Mouse (Mus musculus) layer of hippocampus, postnatal 25 days (tissue): ENCODE measurements at regions not wholly inside any gene's neighbourhood (a gene's known extent, or its start where the extent isn't known, plus 50 kb on each side); places are given as distances from the start of the nearest gene placed in this dataset.
A peak's percentile ranks its signal among the peaks of the same experiment; 100 is the strongest.
"Not testable (repeated sequence)": the region's sequence is repeated elsewhere in the genome, so short reads cannot be mapped to it uniquely, and the experiment has no call there.

ENCODE experiments used
- DNase-seq, 2 experiments: peaks; one replicate each; pipeline ENCODE4 v3.0.0; 2022; ENCODE audit warnings: mixed read lengths in 2 of 2, low spot score in 1 of 2; ENCODE audit errors: extremely low spot score in 1 of 2

DNA sequence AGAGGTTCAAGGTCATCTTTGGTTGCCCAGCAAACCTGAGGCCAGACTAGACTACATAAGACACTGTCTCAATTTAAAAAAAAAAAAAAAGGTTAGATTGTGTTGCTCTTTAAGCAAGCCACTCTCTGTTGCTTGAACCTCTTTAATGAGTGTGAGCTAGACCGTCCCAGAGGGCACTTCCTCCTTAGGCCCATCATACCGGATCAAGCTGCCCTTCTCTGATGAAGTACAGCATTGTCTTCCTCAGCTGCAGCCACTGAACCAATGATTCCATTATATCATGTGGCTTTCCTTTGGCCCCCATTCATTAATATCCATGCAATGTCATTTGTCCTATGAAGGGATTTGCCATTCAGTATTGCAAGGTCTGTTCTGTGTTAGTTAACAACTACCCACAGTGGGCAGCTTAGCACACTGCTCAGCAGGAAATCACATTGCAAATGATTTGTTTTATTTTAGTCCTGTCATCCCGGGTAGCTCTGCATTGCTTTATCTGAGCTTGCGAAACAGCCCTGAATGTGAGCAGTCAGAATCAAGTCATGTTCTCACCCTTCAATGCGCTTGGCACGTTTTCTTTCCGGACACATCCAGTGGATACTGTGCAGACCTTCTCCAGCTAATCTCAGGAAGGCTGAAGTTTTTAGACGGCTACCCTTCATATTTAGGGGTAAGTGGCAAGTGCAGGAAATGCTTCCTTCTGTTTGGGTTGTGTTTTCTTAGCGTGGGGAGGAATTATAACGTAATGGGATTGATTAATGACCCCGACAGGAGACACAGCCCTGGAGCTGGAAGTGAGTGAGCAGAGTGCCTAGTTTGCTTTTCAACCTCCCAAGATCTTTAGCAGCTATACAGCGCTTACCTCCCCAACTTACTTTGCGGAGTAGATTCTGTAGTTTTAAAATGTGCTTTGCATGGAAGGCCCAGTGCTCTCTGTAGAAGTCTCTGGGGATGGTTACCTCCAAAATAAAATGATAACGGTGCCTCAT, 82.2 kb upstream of the Slc25a13 start:
- DNase-seq: no peak

DNA sequence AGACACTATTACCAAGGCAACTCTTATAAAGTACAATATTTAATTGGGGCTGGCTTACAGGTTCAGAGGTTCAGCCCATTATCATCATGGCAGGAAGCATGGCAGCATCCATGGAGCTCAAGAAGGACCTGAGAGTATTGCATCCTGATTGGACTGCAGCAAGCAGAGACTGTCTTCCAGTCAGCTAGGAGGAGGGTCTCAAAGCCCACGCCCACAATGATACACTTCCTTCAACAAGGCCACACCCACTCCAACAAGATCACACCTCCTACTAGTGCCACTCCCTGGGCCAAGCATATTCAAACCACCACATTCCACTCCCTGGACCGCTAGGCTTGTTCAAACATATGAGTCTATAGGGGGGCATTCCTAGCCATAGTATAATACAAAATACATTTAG, 78.6 kb upstream of the Slc25a13 start:
- not testable (repeated sequence) for DNase-seq

- no peak for DNase-seq
Observed at GRCm38 (mm10) chr6:6291781-6292180, 74.8 kb upstream of the Slc25a13 start.

- DNase-seq: no peak
Observed at GRCm38 (mm10) chr6:6290427-6290826, 73.5 kb upstream of the Slc25a13 start.

DNA sequence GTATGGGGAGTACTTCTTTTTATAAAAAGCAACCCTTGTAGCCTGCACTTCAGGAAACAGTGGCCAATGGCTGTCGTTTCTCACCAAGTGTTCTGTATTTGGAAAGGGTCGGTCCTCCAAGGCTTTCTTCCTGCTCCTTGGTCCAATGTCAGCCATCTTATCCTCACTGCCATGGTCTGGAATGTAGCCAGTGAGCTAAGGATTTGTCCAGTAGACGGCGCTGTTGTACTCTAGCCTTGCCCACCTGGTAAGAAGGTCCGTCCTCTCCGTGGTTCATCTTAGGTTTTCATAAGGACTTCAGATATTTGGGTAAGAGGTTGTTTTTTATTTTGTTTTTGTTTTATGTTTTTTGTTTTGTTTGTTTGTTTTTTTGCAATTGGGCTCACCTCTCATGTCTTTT, 72.8 kb upstream of the Slc25a13 start:
- peak in 1 of 2 experiments; percentile 47 for DNase-seq

DNA sequence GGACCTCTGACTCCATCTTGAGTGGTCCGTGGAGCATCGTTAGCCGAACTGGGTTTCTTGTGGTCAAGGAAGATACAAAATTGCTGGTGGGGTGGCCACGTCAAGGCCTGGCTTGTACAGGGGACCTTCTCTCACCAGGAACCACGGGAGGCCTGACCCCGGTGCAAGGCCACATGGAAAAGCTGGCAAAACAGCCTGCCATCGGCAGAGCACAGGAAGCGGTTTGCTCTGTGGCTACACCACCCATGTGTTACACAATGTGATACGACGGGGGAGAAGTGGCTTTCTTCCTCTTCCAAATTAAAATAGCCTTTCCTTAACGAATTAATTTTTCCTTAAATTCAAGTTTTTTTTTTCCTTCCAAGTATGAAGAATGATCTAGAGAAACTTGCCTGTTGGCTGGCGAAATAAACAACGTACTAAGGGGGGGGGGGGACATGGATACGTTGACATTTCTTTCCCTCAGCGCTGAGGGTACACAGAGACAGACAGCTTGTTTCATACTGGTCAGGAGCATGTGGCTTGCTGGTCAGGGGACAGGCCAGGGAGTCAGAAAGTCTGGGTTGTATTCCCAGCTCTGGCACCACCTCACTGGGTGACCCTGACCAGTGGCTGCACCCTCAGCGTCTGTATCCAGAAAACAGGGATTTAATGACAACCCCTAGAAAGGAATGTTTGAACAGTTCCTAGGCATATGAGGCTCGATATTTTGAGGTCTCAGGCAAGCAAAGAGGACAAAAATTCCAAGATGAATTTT, 64.0 kb upstream of the Slc25a13 start:
- no peak for DNase-seq

- DNase-seq: no peak
Observed at GRCm38 (mm10) chr6:6279646-6280045, 62.7 kb upstream of the Slc25a13 start.

DNA sequence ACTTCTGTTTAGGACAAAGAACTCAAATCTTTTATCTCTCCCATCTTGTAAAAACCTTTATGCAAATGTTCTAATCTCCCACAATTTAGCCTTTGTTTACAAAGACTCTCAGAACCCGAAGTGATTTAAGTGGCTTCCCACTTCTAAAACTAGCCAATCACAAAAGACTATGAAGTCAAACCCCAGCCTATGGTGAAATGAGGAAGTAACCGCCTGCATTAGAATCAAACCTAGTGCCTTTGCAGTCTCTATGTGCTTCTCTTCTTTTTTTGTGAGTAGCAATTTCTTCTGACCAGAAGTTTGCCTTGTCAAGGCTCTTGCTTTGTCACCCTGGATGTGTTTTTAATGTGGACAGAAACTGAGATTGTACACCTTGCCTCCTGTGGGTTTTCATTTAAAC, 53.6 kb upstream of the Slc25a13 start:
- DNase-seq: no peak
